Mouse (Mus musculus): ENCODE measurements around the gene Htt. TPM values are rescaled to one million over a fixed set of nuclear protein-coding genes. Genes with fewer than 3 reads are reported as not detected.

The Htt gene
- polyA plus RNA-seq, 1 experiment: 42.3 TPM

GRCm38 (mm10) chr5:34899787-34900469, 138.4 kb downstream of the Htt start:
- no peak overlapping the region for H3K27ac ChIP-seq (ENCODE audit: insufficient read depth, low read length)
- H3K9ac ChIP-seq (ENCODE audit: low read depth, poor library complexity, severe bottlenecking): no peak overlapping the region
- no peak overlapping the region for H3K4me3 ChIP-seq (ENCODE audit: low read depth, low read length)
- H3K9me3 ChIP-seq (replicated peaks; ENCODE audit: control insufficient read depth, insufficient read depth, low read length, poor library complexity, severe bottlenecking): no peaks in the 10 kb centered on the region
- peaks cover 3% of the 10 kb centered on the region for H3K4me1 ChIP-seq (ENCODE audit: control insufficient read depth, insufficient read depth, low read length)
- no peaks in the 10 kb centered on the region for H3K27me3 ChIP-seq (ENCODE audit: control insufficient read depth, insufficient read depth, low read length, poor library complexity, severe bottlenecking)
- TF ChIP-seq CTCF (IDR thresholded peaks at IDR 0.05; ENCODE audit: low read depth, low read length): no peak
- no peak for TF ChIP-seq POLR2A (IDR thresholded peaks at IDR 0.05; ENCODE audit: insufficient read depth, low read length)
- TF ChIP-seq EP300 (IDR thresholded peaks at IDR 0.05; ENCODE audit: insufficient read depth, low read depth, low read length): no peak
- H3K36me3 ChIP-seq (ENCODE audit: control insufficient read depth, insufficient read depth, low read length, poor library complexity, severe bottlenecking): peaks cover 21% of the 10 kb centered on the region

GRCm38 (mm10) chr5:34902371-34902770, 140.8 kb downstream of the Htt start:
- Histone ChIP-seq H3K27me3 (ENCODE audit: control insufficient read depth, insufficient read depth, low read length, poor library complexity, severe bottlenecking) (no peaks in the 10 kb centered on the region), H3K27ac (ENCODE audit: insufficient read depth, low read length) (no peak overlapping the region), H3K4me3 (ENCODE audit: low read depth, low read length) (no peak overlapping the region), H3K9me3 (replicated peaks; ENCODE audit: control insufficient read depth, insufficient read depth, low read length, poor library complexity, severe bottlenecking) (no peaks in the 10 kb centered on the region), H3K36me3 (ENCODE audit: control insufficient read depth, insufficient read depth, low read length, poor library complexity, severe bottlenecking) (peaks cover 22% of the 10 kb centered on the region), H3K4me1 (ENCODE audit: control insufficient read depth, insufficient read depth, low read length) (peaks cover 3% of the 10 kb centered on the region), H3K9ac (ENCODE audit: low read depth, poor library complexity, severe bottlenecking) (no peak overlapping the region)
- TF ChIP-seq EP300 (IDR thresholded peaks at IDR 0.05; ENCODE audit: insufficient read depth, low read depth, low read length) (no peak), POLR2A (IDR thresholded peaks at IDR 0.05; ENCODE audit: insufficient read depth, low read length) (no peak), CTCF (IDR thresholded peaks at IDR 0.05; ENCODE audit: low read depth, low read length) (no peak)

GRCm38 (mm10) chr5:34902811-34903385, 141.4 kb downstream of the Htt start:
- Histone ChIP-seq H3K36me3 (ENCODE audit: control insufficient read depth, insufficient read depth, low read length, poor library complexity, severe bottlenecking) (peaks cover 22% of the 10 kb centered on the region), H3K9ac (ENCODE audit: low read depth, poor library complexity, severe bottlenecking) (no peak overlapping the region), H3K4me3 (ENCODE audit: low read depth, low read length) (no peak overlapping the region), H3K27ac (ENCODE audit: insufficient read depth, low read length) (no peak overlapping the region), H3K27me3 (ENCODE audit: control insufficient read depth, insufficient read depth, low read length, poor library complexity, severe bottlenecking) (no peaks in the 10 kb centered on the region), H3K4me1 (ENCODE audit: control insufficient read depth, insufficient read depth, low read length) (peaks cover 3% of the 10 kb centered on the region), H3K9me3 (replicated peaks; ENCODE audit: control insufficient read depth, insufficient read depth, low read length, poor library complexity, severe bottlenecking) (no peaks in the 10 kb centered on the region)
- no peak for TF ChIP-seq POLR2A (IDR thresholded peaks at IDR 0.05; ENCODE audit: insufficient read depth, low read length)
- no peak for TF ChIP-seq CTCF (IDR thresholded peaks at IDR 0.05; ENCODE audit: low read depth, low read length)

- Histone ChIP-seq H3K4me3 (ENCODE audit: low read depth, low read length) (no peak overlapping the region), H3K4me1 (ENCODE audit: control insufficient read depth, insufficient read depth, low read length) (peaks cover 3% of the 10 kb centered on the region), H3K27ac (ENCODE audit: insufficient read depth, low read length) (no peak overlapping the region), H3K27me3 (ENCODE audit: control insufficient read depth, insufficient read depth, low read length, poor library complexity, severe bottlenecking) (no peaks in the 10 kb centered on the region), H3K9me3 (replicated peaks; ENCODE audit: control insufficient read depth, insufficient read depth, low read length, poor library complexity, severe bottlenecking) (no peaks in the 10 kb centered on the region), H3K9ac (ENCODE audit: low read depth, poor library complexity, severe bottlenecking) (no peak overlapping the region), H3K36me3 (ENCODE audit: control insufficient read depth, insufficient read depth, low read length, poor library complexity, severe bottlenecking) (peaks cover 12% of the 10 kb centered on the region)
- no peak for TF ChIP-seq POLR2A (IDR thresholded peaks at IDR 0.05; ENCODE audit: insufficient read depth, low read length)
- no peak for TF ChIP-seq EP300 (IDR thresholded peaks at IDR 0.05; ENCODE audit: insufficient read depth, low read depth, low read length)
- no peak for TF ChIP-seq CTCF (IDR thresholded peaks at IDR 0.05; ENCODE audit: low read depth, low read length)
Observed at GRCm38 (mm10) chr5:34904412-34904811, 142.9 kb downstream of the Htt start.

GRCm38 (mm10) chr5:34907230-34907629, 145.7 kb downstream of the Htt start:
- Histone ChIP-seq H3K9me3 (replicated peaks; ENCODE audit: control insufficient read depth, insufficient read depth, low read length, poor library complexity, severe bottlenecking) (no peaks in the 10 kb centered on the region), H3K36me3 (ENCODE audit: control insufficient read depth, insufficient read depth, low read length, poor library complexity, severe bottlenecking) (peaks cover 6% of the 10 kb centered on the region), H3K4me1 (ENCODE audit: control insufficient read depth, insufficient read depth, low read length) (peaks cover under 1% of the 10 kb centered on the region), H3K9ac (ENCODE audit: low read depth, poor library complexity, severe bottlenecking) (no peak overlapping the region), H3K27me3 (ENCODE audit: control insufficient read depth, insufficient read depth, low read length, poor library complexity, severe bottlenecking) (no peaks in the 10 kb centered on the region), H3K4me3 (ENCODE audit: low read depth, low read length) (no peak overlapping the region), H3K27ac (ENCODE audit: insufficient read depth, low read length) (no peak overlapping the region)
- no peak for TF ChIP-seq EP300 (IDR thresholded peaks at IDR 0.05; ENCODE audit: insufficient read depth, low read depth, low read length)
- TF ChIP-seq CTCF (IDR thresholded peaks at IDR 0.05; ENCODE audit: low read depth, low read length): no peak
- no peak for TF ChIP-seq POLR2A (IDR thresholded peaks at IDR 0.05; ENCODE audit: insufficient read depth, low read length)
